Mouse (Mus musculus): ENCODE data around the gene Gfra1.

GRCm38 (mm10) chr19:58424179-58424578 lies 31.5 kb downstream of the Gfra1 start:
- TF ChIP-seq POLR2A (IDR thresholded peaks at IDR 0.05; ENCODE audit: low read depth, low read length) = no peak
- no peak for TF ChIP-seq CTCF (IDR thresholded peaks at IDR 0.05; ENCODE audit: extremely low read depth, insufficient read depth, insufficient read length, insufficient replicate concordance)

Data from spleen, adult 2 months (tissue).